Mouse (Mus musculus) lung, embryonic 16.5 days (tissue): ENCODE results near the gene Errfi1. TPM values are rescaled to one million over a fixed set of nuclear protein-coding genes. Genes with fewer than 3 reads are reported as not detected.
"Not testable (repeated sequence)": the region's sequence is repeated elsewhere in the genome, so short reads cannot be mapped to it uniquely, and the experiment has no call there.

Experiments
- ATAC-seq: fragments of 200-750 bp; cut with Nextera tagmentation; 2 replicates; pipeline ENCODE4 v1.8.0; 2017; ENCODE audit warnings: low read depth, mild to moderate bottlenecking, moderate library complexity
- H3K27ac ChIP-seq: fragments of 300-500 bp; sonication (generic); 2 replicates; pipeline ENCODE4 v1.5.1; 2014; ENCODE audit warnings: mild to moderate bottlenecking, control low read depth, low read length
- H3K27me3 ChIP-seq: fragments of 300-500 bp; sonication (generic); 2 replicates; pipeline ENCODE4 v1.6.1; 2014; ENCODE audit warnings: low read depth, low read length, mixed read lengths; ENCODE audit not compliant: control insufficient read depth, insufficient read depth
- H3K36me3 ChIP-seq: fragments of 300-500 bp; sonication (generic); 2 replicates; pipeline ENCODE4 v1.6.1; 2014; ENCODE audit warnings: low read length; ENCODE audit not compliant: control insufficient read depth, insufficient read depth
- H3K4me1 ChIP-seq: fragments of 300-500 bp; sonication (generic); replicated peaks from 2 replicates; pipeline ENCODE4 v1.6.1; 2014; ENCODE audit warnings: low read length, mixed read lengths; ENCODE audit not compliant: control insufficient read depth, insufficient read depth
- H3K4me2 ChIP-seq: fragments of 300-500 bp; sonication (generic); 2 replicates; pipeline ENCODE4 v1.6.1; 2014; ENCODE audit warnings: low read depth, low read length, control low read depth
- H3K4me3 ChIP-seq: fragments of 300-500 bp; sonication (generic); 2 replicates; pipeline ENCODE4 v1.5.1; 2014; ENCODE audit warnings: mild to moderate bottlenecking, low read length, control low read depth
- H3K9ac ChIP-seq: fragments of 300-500 bp; sonication (generic); 2 replicates; pipeline ENCODE4 v1.6.1; 2014; ENCODE audit warnings: low read length, control low read depth
- H3K9me3 ChIP-seq: fragments of 300-500 bp; sonication (generic); 2 replicates; pipeline ENCODE4 v1.6.1; 2016; ENCODE audit warnings: low read length; ENCODE audit not compliant: control insufficient read depth
- WGBS: fragments of 180-500 bp; shearing (Covaris S2); extraction: QIAGEN DNeasy Blood & Tissue Kit; methylation state at CpG from one replicate; pipeline ENCODE4 v1.1.7; 2014; 5-methylcytosine and 5-hydroxymethylcytosine counted together
- polyA plus RNA-seq: library from polyadenylated mRNA; unstranded; fragments of >200 nt; fragmentation: Nextera tagmentation; extraction: Ambion mirVana; gene quantifications from 2 replicates; pipeline ENCODE4 v1.2.1, GENCODE M21; 2015

The Errfi1 gene
- polyA plus RNA-seq, 1 experiment from 2014 or later: 44.3 TPM

- Histone ChIP-seq H3K4me1 (peaks cover 3% of the 10 kb centered on the region; the same call in 1 of the 2 replicates), H3K9ac (no peak overlapping the region), H3K27me3 (no peaks in the 10 kb centered on the region), H3K4me3 (no peak overlapping the region), H3K36me3 (peaks cover 45% of the 10 kb centered on the region), H3K4me2 (no peak overlapping the region), H3K27ac (no peak overlapping the region), H3K9me3 (no peaks in the 10 kb centered on the region)
- WGBS: 49% methylated on average over 13 of the region's 13 CpGs
- peak; percentile 73 for ATAC-seq
Observed at GRCm38 (mm10) chr4:150898716-150899365, 45.1 kb downstream of the Errfi1 start.

GRCm38 (mm10) chr4:150900486-150900885, 46.8 kb downstream of the Errfi1 start:
- WGBS: 91% methylated on average over 13 of the region's 13 CpGs
- no peak for ATAC-seq
- no peak overlapping the region for H3K4me2 ChIP-seq
- H3K9me3 ChIP-seq: no peaks in the 10 kb centered on the region
- no peak overlapping the region for H3K27ac ChIP-seq
- peaks cover 3% of the 10 kb centered on the region; the same call in 1 of the 2 replicates for H3K4me1 ChIP-seq
- H3K36me3 ChIP-seq: peaks cover 50% of the 10 kb centered on the region
- H3K27me3 ChIP-seq: no peaks in the 10 kb centered on the region
- no peak overlapping the region for H3K4me3 ChIP-seq
- no peak overlapping the region for H3K9ac ChIP-seq

GRCm38 (mm10) chr4:150901651-150902050, 47.9 kb downstream of the Errfi1 start:
- Histone ChIP-seq H3K27ac (no peak overlapping the region), H3K4me1 (peaks cover 3% of the 10 kb centered on the region; the same call in 1 of the 2 replicates), H3K27me3 (no peaks in the 10 kb centered on the region), H3K4me3 (no peak overlapping the region), H3K36me3 (peaks cover 49% of the 10 kb centered on the region), H3K4me2 (no peak overlapping the region), H3K9me3 (no peaks in the 10 kb centered on the region), H3K9ac (no peak overlapping the region)
- WGBS: 47% methylated on average over 9 of the region's 9 CpGs
- no peak; the same call in 1 of the 2 replicates for ATAC-seq

- H3K27ac ChIP-seq: no peak overlapping the region
- no peaks in the 10 kb centered on the region for H3K27me3 ChIP-seq
- no peak overlapping the region for H3K9ac ChIP-seq
- peaks cover 3% of the 10 kb centered on the region; the same call in 1 of the 2 replicates for H3K4me1 ChIP-seq
- 85% methylated on average over 12 of the region's 12 CpGs for WGBS
- no peaks in the 10 kb centered on the region for H3K9me3 ChIP-seq
- ATAC-seq: no peak
- no peak overlapping the region for H3K4me3 ChIP-seq
- H3K36me3 ChIP-seq: peaks cover 46% of the 10 kb centered on the region
- no peak overlapping the region for H3K4me2 ChIP-seq
Observed at GRCm38 (mm10) chr4:150902062-150902461, 48.3 kb downstream of the Errfi1 start.

GRCm38 (mm10) chr4:150903091-150903742, 49.5 kb downstream of the Errfi1 start:
- Histone ChIP-seq H3K36me3 (peaks cover 37% of the 10 kb centered on the region), H3K9me3 (no peaks in the 10 kb centered on the region), H3K27me3 (no peaks in the 10 kb centered on the region), H3K4me1 (peaks cover 3% of the 10 kb centered on the region; the same call in 1 of the 2 replicates), H3K27ac (no peak overlapping the region), H3K9ac (no peak overlapping the region), H3K4me3 (no peak overlapping the region), H3K4me2 (no peak overlapping the region)
- no peak for ATAC-seq
- WGBS: 90% methylated on average over 14 of the region's 14 CpGs

GRCm38 (mm10) chr4:150907099-150907498, 53.4 kb downstream of the Errfi1 start:
- Histone ChIP-seq H3K4me1 (peaks cover 10% of the 10 kb centered on the region), H3K9me3 (no peaks in the 10 kb centered on the region), H3K4me2 (no peak overlapping the region), H3K27ac (no peak overlapping the region), H3K27me3 (no peaks in the 10 kb centered on the region), H3K4me3 (no peak overlapping the region), H3K36me3 (peaks cover 22% of the 10 kb centered on the region), H3K9ac (no peak overlapping the region)
- 93% methylated on average over 8 of the region's 8 CpGs for WGBS
- no peak for ATAC-seq

- not testable (repeated sequence) for H3K9ac ChIP-seq
- 70% methylated on average over 5 of the region's 5 CpGs for WGBS
- H3K4me3 ChIP-seq: 0 out of 2 replicates have a peak overlapping the region, but pooled peaks have one; percentile 2
Observed at GRCm38 (mm10) chr4:150908512-150908911, 54.8 kb downstream of the Errfi1 start.

GRCm38 (mm10) chr4:150909451-150910156, 55.9 kb downstream of the Errfi1 start:
- Histone ChIP-seq H3K9me3 (no peaks in the 10 kb centered on the region), H3K36me3 (peaks cover 3% of the 10 kb centered on the region; the same call in 1 of the 2 replicates), H3K27me3 (no peaks in the 10 kb centered on the region), H3K27ac (peak overlapping the region; percentile 89), H3K4me2 (peak overlapping the region; percentile 82), H3K9ac (peak overlapping the region; percentile 96), H3K4me1 (peaks cover 20% of the 10 kb centered on the region), H3K4me3 (peak overlapping the region; percentile 96)
- ATAC-seq: peak; percentile 90
- WGBS: under 1% methylated on average over 55 of the region's 56 CpGs

More at GRCm38 (mm10) chr4:150908512-150908911, 54.8 kb downstream of the Errfi1 start:
- not testable (repeated sequence) for ATAC-seq, H3K9me3 ChIP-seq, H3K27me3 ChIP-seq, H3K27ac ChIP-seq
- H3K4me1 ChIP-seq: peaks cover 17% of the 10 kb centered on the region
- peaks cover 11% of the 10 kb centered on the region for H3K36me3 ChIP-seq
- peak overlapping the region; percentile 82 for H3K4me2 ChIP-seq
